Mouse (Mus musculus) cerebellum, adult 11 months (tissue): ENCODE results near the gene Hspa13.

ENCODE experiments used
- DNase-seq: peaks from one replicate; pipeline ENCODE4 v3.0.0; 2022

Hspa13 gene

GRCm38 (mm10) chr16:75766388-75767249 lies at the start of gene Hspa13:
Gene Hspa13 (minus strand): TSS chr16:75767104.
- DNase-seq, result peak; percentile 97

GRCm38 (mm10) chr16:75779271-75779670 lies 12.4 kb upstream of the Hspa13 start:
- no peak for DNase-seq

GRCm38 (mm10) chr16:75773222-75773621 lies 6.3 kb upstream of the Hspa13 start:
- DNase-seq, result no peak

GRCm38 (mm10) chr16:75767250-75768002 lies 522 bp upstream of the Hspa13 start:
- DNase-seq, result peak; percentile 11

GRCm38 (mm10) chr16:75752876-75753275 lies 14.0 kb downstream of the Hspa13 start:
- no peak for DNase-seq

GRCm38 (mm10) chr16:75750103-75750502 lies 16.8 kb downstream of the Hspa13 start:
- DNase-seq, result no peak

- no peak for DNase-seq
Observed at GRCm38 (mm10) chr16:75748926-75749325, 18.0 kb downstream of the Hspa13 start.

- no peak for DNase-seq
Observed at GRCm38 (mm10) chr16:75744014-75744413, 22.9 kb downstream of the Hspa13 start.

- DNase-seq, result no peak
Observed at GRCm38 (mm10) chr16:75717405-75718173, 49.3 kb downstream of the Hspa13 start.

- DNase-seq, result peak; percentile 26
Observed at GRCm38 (mm10) chr16:75696176-75696575, 70.7 kb downstream of the Hspa13 start.
